Mouse (Mus musculus) 3T3-L1 (cell line): ENCODE data around the gene Col6a4.

ENCODE experiments used
- DNase-seq: peaks from one replicate; pipeline ENCODE4 v3.0.0-alpha.2; 2015; ENCODE audit warnings: low read depth, low spot score

Col6a4 gene

DNA sequence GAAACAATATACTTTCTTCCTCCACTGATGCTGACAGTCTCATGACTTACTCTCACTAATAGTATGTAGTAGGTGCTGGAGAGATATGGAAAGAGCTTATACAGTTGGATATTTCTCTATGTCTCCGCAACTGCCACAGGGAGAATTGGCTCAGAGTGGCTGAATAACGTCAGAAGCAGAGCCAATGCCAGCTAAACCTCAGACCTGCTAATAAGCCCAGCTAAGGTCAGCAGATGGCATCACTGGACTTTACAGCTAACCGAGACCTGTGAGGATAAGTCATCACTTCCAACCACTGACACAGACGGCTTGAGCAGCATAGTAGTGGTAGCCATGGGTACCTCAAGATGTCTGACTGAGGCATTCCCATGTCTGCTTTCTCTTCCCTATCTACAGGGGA is 22.6 kb downstream of the Col6a4 start:
- peak; percentile 12 for DNase-seq

DNA sequence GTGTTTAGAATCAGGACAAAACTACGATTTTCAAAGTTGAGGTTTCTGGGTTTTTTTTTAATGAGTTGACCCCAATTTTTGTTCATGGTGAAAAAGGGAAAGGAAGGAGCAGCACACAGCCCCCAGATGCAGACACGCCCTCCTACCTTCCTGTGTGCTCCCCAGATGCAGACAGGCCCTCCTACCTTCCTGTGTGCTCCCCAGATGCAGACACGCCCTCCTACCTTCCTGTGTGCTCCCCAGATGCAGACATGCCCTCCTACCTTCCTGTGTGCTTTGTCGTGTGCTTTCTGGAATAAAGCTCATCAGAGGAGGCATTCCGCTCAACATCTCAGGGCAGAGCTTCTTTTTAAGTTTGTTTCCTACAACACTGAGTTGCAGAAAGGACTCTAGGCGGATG is 24.9 kb downstream of the Col6a4 start:
- no peak for DNase-seq

DNA sequence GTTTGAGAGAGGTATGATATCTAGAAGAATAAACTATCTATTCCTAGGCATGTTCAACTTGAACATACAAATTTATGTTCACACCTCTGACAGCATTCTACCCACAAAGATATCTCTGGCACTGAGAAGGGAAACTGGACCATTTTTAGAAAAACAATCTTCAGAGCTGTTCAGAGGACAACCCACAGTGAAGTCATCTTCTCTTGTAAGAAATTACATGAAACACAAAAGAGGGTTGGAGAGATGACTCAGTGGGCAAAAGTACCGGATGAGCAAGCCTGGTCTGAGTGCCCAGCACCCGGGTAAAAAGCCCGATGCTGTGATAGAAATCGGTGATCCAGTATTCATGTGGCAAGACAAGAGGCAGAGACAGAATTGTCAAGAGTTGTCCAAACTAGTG is 43.1 kb downstream of the Col6a4 start:
- peak; percentile 30 for DNase-seq

DNA sequence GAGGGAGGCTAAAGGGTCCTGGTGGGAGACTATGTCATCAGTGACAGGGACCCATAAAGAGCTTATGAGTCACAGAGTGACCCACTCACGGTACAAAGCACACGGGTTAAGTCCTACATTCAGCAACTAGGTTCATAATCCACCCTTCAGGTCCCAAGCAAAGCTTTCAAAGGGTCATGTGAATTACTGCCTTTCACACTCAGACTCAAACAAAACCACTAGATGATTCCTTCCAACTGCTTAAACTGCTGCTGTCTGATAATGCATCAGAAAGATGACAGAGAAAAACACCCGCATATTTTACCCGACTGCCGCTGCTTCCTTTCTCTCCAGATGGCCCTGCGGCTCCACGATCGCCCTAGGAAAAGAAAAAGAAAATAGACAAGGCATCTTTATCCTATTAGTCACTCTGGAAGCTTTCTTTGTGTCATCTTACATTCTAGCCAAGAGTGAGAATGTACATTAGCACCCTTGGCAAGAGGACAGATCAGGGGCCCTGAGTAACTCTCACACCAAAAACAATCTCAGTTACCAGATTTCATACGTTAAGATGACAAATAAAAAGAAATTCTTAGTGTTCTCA is 52.6 kb downstream of the Col6a4 start:
- peak; percentile 85 for DNase-seq

DNA sequence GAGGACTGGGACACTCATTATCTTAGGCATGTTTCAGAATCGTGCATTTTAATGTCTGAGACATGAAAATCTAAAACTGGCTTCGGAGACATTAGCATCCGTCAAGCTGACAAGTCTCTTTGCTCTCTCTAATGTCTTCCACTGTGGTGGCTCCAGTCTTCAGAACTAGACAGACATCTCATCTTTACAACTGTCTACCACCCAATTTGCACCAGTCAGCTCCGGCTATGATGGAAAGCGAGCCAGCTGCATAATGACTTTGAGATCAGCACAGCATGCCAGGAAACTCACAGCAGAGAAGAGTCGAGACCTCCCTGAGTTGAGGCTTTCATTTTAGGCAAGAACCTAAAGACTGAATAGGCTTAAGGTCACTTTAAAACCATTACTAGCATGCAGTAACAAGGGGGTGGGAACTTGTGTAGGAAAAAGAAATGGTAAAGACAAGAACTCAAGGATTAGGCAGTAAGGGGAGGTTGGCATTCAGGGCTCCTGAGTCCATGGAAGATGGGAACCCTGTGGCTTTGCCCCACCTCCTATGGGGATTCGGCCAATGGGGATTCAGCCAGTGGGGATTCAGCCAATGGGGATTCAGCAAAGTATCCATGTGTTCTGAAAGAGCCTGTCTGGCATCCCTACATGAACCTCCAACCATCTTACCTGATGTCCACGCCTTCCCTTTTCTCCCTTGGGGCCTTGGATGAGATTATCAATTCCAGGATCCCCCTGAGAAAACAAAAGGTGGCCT is 56.5 kb downstream of the Col6a4 start:
- peak; percentile 23 for DNase-seq

DNA sequence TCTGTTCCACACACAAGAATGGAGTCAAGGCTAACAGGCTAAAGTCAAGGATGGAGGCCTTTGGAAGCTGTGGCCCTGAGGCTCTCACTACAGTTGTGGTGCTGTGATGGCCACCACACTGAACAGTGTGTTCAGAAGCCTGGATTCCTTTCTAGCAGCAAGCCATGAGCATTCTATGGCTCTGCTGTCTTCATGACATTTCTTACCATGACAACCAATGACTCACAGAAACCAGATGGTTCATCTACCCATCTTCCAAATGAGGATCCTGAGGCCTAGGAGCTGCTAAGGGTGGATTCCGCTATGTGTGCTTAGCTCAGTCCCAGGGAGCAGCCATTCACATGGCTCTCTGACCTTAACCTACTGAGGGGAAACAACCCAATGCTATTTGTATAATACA is 57.3 kb downstream of the Col6a4 start:
- peak; percentile 60 for DNase-seq

DNA sequence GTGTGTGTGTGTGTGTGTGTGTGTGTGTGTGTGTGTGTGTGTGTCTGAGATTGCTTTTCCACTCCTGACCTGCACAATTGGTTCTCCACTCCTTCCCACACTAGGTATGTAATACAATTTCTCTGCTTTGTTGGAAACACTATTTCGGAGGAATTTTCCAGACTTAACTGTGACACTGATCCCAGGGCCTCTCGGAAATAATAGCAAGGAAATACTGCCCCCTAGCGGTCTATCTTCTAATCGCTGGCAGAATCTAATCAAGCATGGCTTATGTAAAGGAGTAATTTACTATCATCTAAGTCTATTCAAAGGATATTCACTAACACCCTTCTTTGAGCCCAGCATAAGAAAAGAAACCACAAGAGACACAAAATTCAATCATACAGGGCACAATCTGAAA is 57.7 kb downstream of the Col6a4 start:
- DNase-seq = peak; percentile 85

DNA sequence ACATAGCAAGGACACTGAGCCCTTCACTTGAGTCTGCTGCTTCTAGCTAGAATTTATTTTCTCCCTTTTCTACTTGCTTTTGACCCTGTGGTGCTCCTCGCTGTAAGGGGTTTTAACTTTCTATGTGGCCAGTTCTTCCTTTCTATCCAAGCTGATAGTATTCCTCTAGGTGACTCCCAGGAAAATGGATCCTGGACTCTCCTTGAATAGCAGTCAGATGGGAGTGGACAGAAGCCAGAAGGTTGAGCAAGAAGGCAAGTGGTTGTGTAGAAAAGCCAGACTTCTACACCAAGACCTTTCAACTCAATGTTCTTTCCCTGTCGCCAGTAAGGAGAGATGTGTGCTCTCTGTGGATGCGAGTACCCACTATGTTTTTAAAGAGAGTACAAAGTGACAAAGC is 80.9 kb downstream of the Col6a4 start:
- DNase-seq = no peak

DNA sequence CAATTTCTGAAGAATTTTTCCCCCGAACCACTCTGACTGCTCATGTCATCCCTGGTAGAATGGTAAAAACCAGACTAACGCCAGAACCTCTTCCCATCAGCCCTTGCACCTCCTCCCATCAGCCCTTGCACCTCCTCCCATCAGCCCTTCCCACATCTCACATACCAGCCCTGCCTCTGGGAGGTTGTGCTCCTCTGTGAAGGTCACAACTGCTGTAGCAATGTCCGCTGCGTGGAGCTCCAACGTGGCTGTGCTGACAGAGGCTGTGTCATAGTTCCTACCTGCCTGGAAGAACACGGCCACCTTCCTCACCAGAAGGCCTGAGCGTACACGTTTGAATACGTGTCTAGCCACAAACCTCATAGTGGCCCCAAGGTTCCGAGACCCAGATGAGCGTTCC is 83.4 kb downstream of the Col6a4 start:
- DNase-seq = no peak

DNA sequence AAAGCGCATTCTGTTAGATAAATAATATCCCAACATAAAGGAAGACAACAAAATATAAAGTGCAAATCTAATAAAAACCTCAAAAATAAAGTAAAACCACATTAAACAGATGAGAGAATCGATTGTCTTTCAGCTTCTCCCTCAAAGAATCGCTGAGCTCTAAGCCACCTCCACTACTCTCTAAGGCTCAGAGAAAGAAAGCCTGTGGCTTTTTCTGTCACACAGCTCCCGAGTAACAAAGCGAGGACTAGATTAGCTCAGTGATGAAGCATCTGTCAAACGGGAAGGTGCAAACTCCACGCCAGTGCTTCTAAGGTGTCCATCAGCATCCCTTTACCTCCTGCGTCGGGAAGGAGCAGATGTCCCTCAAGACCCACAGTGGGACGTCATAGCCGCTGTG is 98.6 kb downstream of the Col6a4 start:
- DNase-seq = no peak

DNA sequence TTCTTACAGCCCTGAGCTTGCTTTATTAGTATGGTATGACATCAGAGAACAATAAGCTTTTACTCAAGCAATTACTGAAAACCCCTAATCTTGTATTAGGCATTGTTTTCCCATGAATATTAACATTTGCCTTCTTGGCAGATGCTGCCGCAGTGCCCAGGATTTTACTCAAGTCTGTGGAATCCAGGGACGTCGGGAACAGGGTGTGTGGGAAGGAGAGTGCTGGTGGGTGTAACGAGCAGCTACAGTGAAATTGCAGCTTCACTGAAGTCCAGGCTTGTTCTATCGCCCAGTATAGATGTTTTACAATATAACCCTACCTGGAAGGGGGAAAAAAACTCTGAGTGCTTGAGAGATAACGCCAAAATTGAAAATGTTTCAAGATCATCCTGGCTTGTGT is 104.2 kb downstream of the Col6a4 start:
- no peak for DNase-seq

DNA sequence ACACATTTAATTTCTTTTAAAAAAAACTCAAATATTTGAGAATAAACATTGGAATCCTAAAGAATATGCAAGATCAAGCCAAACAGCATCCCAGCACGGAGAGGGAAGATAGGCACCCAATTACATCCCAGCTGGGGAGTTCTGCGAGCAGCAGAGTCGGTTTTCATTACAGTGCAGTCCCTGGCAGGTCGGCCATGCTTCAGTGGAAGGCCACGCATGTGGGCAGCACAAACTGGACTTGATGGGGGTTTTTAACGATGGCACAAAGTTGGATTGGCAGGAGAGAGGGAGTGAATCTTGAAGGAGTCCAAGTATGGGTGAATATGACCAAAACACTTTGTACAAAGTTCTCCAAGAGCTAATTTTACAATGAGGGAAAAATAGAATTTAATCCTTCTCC is 106.5 kb downstream of the Col6a4 start:
- DNase-seq = no peak

DNA sequence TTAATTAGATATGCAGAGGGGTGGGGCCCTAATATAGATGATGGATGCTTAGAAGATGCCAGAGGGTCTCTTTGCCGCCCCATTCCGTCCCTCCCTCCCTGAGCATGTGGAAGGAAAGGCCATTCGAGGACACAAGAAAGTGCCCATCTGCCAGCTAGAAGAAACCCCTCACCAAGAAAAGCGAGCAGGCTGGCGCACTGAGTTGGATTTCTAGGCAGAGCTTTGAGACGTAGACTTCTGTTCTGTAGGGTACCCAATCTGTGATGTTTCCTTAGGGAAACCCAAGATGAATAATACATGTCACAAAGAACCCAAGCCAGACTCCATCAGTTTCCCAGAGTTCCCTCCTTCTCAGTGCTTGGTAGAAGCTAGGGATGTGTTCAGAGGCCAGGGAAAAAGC is 107.1 kb downstream of the Col6a4 start:
- no peak for DNase-seq

DNA sequence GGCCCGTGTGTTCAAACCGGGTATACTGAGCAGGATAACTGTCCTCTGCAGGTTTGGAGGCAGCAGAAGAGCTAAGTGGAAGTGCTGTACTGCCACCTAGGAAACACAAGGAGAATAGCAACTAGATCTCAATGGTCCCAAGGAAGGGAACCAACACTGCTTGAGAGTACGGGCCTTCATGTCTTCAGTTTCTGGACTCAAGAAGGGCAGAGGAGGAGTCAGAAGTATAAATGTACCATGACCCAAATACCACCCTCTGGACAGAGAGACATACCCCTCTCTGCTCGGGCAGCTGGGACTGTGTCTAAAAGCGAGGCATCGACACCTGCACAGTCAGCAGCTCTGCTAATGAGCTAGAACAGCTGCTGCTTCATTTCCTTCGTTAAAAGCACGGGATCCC is 108.5 kb downstream of the Col6a4 start:
- peak; percentile 50 for DNase-seq

DNA sequence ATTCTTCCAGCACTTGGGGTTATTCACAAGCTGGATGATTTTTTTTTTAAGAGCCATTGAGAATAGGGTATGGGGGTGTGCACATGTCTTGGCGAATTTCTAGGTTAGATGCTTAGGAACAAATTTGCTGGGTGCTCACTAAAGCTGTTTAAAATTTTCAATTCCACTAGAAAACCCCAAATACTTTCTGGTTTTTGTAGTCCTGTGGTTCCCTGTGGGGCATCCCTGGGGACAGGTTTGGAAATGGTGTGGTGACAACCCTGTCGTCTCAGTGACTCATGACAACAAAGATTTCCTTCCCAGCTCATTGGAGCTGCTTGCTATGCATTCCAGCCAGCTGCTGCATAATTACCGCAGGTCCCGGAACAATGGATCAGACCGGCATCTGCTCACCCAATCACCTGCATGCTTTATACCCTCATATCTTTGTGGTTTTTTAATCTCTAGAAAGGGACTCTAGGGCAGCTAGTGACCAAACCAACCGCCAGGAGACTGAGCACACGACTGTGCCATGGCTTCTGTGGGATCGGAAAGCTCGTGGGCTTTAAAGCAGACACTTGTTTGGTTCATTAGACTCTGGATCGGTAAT is 111.6 kb downstream of the Col6a4 start:
- no peak for DNase-seq

DNA sequence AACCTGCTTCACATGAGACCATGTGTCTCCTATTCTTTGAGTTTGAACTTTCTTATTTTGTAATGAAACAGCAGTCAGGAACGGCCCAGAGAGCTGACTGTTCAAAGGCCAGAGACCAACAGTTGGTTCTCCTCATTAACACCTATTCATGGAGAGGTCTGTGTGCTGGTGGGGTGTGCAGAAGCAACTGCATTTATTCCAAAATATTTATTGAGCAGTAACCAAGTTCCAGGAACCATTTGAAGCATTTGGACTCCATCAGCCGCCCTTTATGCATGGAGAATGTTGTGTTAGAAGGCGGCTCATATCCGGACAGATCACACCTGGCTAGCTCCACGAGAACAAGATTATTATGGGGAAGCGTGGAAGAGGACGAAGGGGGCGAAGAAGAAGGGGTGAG is 118.1 kb downstream of the Col6a4 start:
- DNase-seq = no peak

DNA sequence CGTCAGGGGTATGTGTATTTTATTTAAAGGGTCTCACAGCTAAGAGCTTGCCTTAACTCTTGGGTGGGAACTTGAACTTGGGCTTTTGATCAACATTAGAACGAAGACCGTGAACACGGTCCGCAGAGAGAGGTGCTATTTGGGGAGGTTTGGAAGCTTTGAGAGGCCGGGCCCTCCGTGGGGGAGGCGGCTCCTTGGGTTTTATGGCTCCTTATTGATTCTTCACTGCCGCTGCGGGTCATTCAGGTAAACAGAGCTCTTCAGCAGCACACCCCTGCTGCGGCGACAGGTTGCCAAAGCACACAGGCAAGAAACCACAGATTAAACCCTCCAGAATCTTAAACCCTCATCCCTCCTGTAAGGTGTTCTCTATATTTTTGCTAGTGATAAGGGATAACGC is 119.7 kb downstream of the Col6a4 start:
- DNase-seq = no peak

DNA sequence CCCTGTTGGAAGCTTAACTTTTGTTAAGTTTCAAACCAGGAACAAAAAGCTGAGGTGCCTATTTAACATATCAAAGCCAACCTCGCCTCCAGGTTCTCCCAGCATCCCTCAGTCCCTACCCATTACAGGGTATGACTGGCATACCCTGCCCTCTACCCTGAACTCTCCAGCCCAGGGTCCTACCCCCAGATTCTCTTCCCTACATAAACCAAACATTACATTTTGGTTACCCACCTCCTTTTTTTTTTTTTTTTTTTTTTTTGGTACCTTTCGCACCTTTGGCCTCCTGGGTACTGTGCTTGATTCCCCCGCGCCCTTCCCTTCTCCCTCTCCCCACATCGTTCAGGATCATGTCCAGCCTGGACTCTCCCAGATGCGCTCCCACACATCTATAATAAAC is 120.3 kb downstream of the Col6a4 start:
- DNase-seq = no peak

DNA sequence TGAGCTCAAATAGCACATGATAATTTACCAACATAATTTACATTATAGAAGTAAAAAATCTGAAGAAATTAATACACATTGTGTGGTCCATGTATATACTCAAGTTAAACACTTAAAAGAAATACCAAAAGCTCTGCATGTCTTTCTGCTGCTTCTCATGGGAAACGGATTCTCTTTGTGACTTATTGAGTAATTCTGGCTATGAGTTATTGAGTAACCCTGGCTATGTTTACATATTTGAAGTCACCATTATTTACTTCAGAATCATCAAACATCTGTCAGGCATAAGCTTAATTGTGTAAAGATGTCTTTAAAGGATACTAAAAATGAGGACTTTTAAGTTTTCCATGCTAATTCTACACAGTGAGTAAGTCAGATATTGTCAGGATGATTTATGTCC is 122.8 kb downstream of the Col6a4 start:
- DNase-seq = no peak

DNA sequence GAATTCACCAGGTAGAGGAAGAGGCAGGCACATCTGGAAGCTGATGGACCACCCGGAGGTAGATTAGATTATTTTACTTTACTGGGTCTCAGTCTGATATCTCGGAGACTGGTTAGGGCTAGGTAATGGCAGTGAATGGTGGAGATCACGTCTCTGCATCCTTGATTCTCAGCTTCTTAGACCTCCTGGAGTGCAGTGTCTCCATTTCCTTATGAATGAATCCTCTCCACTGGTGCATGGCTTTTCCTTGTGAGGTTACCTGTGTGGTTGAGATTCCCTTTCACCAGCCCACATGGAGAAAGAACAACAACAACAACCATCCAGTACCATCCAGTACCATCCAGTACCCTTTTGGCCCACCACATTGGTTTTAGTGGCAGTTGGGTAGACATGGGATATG is 124.6 kb downstream of the Col6a4 start:
- DNase-seq = no peak

DNA sequence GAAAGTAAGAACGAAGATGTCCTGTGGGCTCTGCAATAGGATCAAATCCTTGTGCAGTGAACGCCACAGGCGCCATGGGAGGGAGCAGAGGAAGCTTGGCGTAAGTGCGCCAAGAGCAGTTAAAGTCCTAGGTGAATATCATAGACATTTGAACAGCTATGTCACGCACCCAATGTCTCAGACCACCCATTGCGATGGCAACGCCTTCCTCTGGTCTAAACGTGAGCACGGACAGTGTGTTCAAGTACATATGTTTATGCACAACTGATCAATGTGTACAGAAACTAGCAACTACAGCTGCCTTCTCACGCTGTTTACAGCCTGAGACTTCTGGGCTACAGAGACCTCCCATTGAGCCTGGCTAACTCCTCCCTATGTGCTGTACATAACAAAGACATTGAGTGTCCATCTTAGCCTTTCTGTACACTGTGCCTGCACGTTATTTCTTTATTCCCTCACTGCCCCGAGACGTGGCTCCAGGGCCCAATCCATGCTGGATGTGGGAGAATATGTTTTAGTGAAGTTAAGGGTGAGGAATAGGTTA is 125.2 kb downstream of the Col6a4 start:
- DNase-seq = no peak

DNA sequence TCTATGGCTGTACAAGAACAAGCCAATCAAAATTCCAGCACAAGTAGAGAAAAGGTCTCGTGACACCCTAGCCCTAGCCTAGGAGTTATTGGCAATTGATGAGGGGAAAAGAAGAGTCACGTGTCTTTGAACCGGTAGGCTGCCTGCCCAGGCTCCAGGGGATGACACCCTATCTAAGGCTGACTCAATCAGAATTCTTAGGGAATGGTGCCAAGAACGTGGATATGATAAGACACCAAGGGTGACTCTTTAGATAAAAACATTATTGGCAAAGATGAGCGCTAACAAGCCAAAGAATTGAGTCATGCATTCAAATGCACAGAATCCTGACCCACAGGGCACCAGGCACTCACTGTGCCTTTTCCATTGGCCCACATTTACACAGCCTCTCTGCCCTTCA is 125.7 kb downstream of the Col6a4 start:
- peak; percentile 70 for DNase-seq

DNA sequence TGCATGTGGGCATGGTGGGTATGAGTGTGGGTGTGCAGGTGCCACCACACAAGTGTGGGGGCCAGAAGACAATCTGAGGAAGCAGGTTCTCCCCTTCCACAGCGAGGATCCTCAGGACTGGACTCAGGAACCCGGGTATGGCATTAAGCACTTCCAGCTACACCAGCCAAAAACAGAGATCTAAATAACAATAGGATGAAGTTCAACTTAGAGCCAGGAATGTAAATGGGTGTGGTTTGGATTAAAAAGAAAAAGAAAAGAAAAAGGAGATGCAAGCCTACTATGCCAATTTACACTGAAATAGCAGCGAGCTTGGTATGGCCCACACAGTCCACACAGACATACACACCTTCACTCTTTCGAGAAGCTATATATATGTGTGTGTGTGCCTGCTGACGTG is 128.6 kb downstream of the Col6a4 start:
- no peak for DNase-seq
